Mouse (Mus musculus) stomach, embryonic 16.5 days (tissue): Measurements from ENCODE around the gene Jund. TPM values are rescaled to one million over a fixed set of nuclear protein-coding genes. Genes with fewer than 3 reads are reported as not detected.

ENCODE experiments used
- ATAC-seq: fragments of 200-750 bp; cut with Nextera tagmentation; 2 replicates; pipeline ENCODE4 v1.8.0; 2017; ENCODE audit warnings: moderate number of reproducible peaks, moderate TSS enrichment; ENCODE audit not compliant: insufficient read depth, low FRiP score
- H3K27ac ChIP-seq: fragments of 300-500 bp; sonication (generic); 2 replicates; pipeline ENCODE4 v1.5.1; 2014; ENCODE audit warnings: low read length
- H3K27me3 ChIP-seq: fragments of 300-500 bp; sonication (generic); 2 replicates; pipeline ENCODE4 v1.6.1; 2014; ENCODE audit warnings: low read length, control low read depth, mixed read lengths; ENCODE audit not compliant: control insufficient read depth, insufficient read depth
- H3K36me3 ChIP-seq: fragments of 300-500 bp; sonication (generic); 2 replicates; pipeline ENCODE4 v1.6.1; 2014; ENCODE audit warnings: low read length; ENCODE audit not compliant: control insufficient read depth, insufficient read depth
- H3K4me1 ChIP-seq: fragments of 300-500 bp; sonication (generic); 2 replicates; pipeline ENCODE4 v1.6.1; 2014; ENCODE audit warnings: low read length, control low read depth, mixed read lengths; ENCODE audit not compliant: control insufficient read depth, insufficient read depth
- H3K4me2 ChIP-seq: fragments of 300-500 bp; sonication (generic); 2 replicates; pipeline ENCODE4 v1.6.1; 2014; ENCODE audit warnings: low read depth, low read length, mixed read lengths
- H3K4me3 ChIP-seq: fragments of 300-500 bp; sonication (generic); replicated peaks from 2 replicates; pipeline ENCODE4 v1.5.1; 2014; ENCODE audit warnings: mild to moderate bottlenecking, low read length
- H3K9ac ChIP-seq: fragments of 300-500 bp; sonication (generic); 2 replicates; pipeline ENCODE4 v1.6.1; 2014; ENCODE audit warnings: low read length
- H3K9me3 ChIP-seq: fragments of 300-500 bp; sonication (generic); replicated peaks from 2 replicates; pipeline ENCODE4 v1.6.1; 2016; ENCODE audit warnings: low read length, control low read depth; ENCODE audit not compliant: control insufficient read depth
- WGBS: fragments of 180-500 bp; shearing (Covaris S2); extraction: QIAGEN DNeasy Blood & Tissue Kit; methylation state at CpG from one replicate; pipeline ENCODE4 v1.1.7; 2014; 5-methylcytosine and 5-hydroxymethylcytosine counted together
- polyA plus RNA-seq: library from polyadenylated mRNA; unstranded; fragments of >200 nt; fragmentation: Nextera tagmentation; extraction: Ambion mirVana; gene quantifications from 2 replicates; pipeline ENCODE4 v1.2.1, GENCODE M21; 2015

Jund gene
- polyA plus RNA-seq, 1 experiment from 2014 or later, result 30.0 TPM

GRCm38 (mm10) chr8:70699834-70700554 lies 1.2 kb downstream of the Jund start:
- Histone ChIP-seq H3K27me3 (no peaks in the 10 kb centered on the region), H3K4me2 (peak overlapping the region; percentile 72), H3K4me3 (peak overlapping the region; percentile 99), H3K36me3 (0 out of 2 replicates have a peak, but pooled peaks cover 5% of the 10 kb centered on the region), H3K27ac (peak overlapping the region; percentile 99), H3K9ac (peak overlapping the region; percentile 100), H3K9me3 (no peaks in the 10 kb centered on the region), H3K4me1 (peaks cover 50% of the 10 kb centered on the region)
- no peak for ATAC-seq
- WGBS, result under 1% methylated on average over 58 of the region's 59 CpGs

DNA sequence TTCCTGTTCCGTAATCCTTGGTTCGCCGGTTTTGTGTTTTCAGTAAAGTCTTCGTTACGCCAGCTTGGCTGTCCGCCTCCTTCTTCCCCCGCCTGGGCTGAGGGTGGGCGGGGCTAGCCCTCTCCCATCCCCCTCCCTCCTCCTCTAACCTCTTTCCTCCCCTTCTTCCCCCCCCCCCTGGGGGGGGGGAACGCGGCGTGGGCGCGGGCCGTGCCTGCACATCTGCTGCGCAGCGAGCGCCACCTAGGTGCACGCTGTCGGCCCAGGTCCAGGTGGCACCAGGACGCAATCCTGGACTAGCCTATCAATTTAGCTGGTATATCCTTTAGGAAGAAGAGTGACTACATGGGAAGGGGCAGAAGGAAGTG lies 1.8 kb downstream of the Jund start:
- Histone ChIP-seq H3K4me1 (peaks cover 46% of the 10 kb centered on the region), H3K4me3 (peak overlapping the region; percentile 99), H3K9ac (peak overlapping the region; percentile 100), H3K27ac (peak overlapping the region; percentile 99), H3K4me2 (peak overlapping the region; percentile 72), H3K9me3 (no peaks in the 10 kb centered on the region), H3K27me3 (no peaks in the 10 kb centered on the region), H3K36me3 (0 out of 2 replicates have a peak, but pooled peaks cover 5% of the 10 kb centered on the region)
- 2% methylated on average over 20 of the region's 20 CpGs for WGBS
- ATAC-seq, result peak; percentile 7

DNA sequence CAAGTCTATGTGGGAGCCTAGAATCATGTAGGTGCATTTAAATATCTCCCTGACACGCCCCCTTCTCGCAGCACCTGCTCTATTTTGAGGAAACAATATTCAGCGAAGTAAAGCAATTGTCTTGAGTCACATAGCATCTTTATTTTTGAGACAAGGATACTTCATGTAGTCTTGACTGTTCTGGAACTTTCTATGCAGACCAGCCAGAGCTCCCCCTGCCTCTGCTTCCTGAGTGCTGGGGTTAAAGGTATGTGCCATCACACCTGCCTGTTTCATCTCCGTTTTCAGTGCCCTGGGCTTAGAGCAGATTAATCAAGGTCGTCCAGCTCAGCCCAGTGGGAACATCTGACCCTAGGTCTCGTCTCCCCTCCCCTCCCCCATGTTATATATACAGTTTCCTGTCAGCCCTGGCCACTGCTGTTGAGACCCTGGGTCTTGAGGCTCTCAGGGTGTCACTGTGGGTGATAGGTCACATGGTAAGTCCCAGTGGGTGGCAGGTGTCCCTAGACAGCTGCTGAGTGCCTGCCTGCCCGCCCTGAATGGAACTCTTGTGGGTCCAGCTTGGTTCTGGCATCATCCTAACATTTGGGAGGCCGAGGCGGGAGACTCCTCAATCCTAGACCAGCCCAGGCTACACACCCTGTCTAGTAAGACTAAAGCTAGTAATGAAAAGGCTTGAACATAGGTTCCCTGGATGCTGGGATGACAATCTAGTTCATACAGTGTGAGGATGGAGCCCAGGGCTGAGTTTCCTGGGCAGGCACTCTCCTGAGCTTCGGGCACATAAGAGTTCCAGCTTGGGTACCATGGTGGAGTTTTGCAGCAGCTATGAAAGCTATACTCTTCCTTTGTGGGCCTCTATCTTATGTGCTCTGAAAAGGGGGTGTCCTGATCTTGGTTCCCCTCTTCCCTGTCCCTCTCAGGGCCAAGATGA lies 2.6 kb downstream of the Jund start:
- WGBS, result 47% methylated on average over 10 of the region's 10 CpGs
- H3K27ac ChIP-seq, result peak overlapping the region; percentile 99; the same call in 1 of the 2 replicates

DNA sequence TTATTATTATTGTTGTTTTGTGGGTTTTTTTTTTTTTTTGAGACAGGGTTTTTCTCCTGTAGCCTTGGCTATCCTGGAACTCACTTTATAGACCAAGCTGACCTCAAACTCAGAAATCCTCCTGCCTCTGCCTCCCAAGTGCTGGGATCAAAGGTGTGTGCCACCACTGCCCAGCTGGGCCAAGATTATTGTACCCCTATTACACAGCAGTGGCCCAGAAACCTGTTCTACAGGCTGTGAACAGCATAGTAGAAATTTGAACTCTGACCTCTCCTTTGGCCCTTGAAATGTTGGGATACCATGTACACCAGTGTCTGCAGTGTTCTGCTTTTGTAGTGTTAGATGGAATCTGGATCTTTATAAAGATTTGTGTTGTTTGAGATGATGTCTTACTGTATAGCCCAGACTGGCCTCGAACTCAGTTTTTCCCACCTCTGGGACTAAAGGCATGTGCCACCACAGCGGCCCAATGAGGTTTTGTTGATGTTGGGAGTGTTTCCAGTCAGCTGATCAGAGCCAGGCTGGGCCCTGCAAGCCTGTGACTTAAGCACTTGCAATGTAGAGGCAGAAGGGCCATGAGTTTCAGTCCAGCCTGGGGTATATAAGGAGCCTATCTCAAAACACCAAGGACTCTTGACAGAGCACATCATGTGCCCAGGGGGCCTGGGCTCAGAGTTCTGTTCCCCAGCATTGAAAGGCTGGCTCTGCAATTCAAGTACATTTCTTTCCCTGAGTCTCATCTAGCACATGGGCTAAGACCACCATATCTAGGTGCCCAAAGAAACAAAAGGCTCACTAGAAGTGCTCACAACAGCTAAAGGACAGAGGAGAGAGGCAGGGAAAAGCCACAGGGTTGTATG lies 3.5 kb downstream of the Jund start:
- H3K27me3 ChIP-seq, result no peaks in the 10 kb centered on the region
- H3K9me3 ChIP-seq, result no peaks in the 10 kb centered on the region
- no peak for ATAC-seq
- 0 out of 2 replicates have a peak, but pooled peaks cover 5% of the 10 kb centered on the region for H3K36me3 ChIP-seq
- peak overlapping the region; percentile 72 for H3K4me2 ChIP-seq
- 71% methylated on average over 2 of the region's 2 CpGs for WGBS
- 0 out of 2 replicates have a peak overlapping the region, but pooled peaks have one; percentile 2 for H3K27ac ChIP-seq
- H3K9ac ChIP-seq, result peak overlapping the region; percentile 46
- peaks cover 29% of the 10 kb centered on the region for H3K4me1 ChIP-seq
- H3K4me3 ChIP-seq, result peak overlapping the region; percentile 99

More for the DNA sequence above, 2.6 kb downstream of the Jund start:
- Histone ChIP-seq H3K4me3 (peak overlapping the region; percentile 99), H3K36me3 (0 out of 2 replicates have a peak, but pooled peaks cover 5% of the 10 kb centered on the region), H3K9ac (peak overlapping the region; percentile 100), H3K9me3 (no peaks in the 10 kb centered on the region), H3K4me2 (peak overlapping the region; percentile 72), H3K4me1 (peaks cover 38% of the 10 kb centered on the region), H3K27me3 (no peaks in the 10 kb centered on the region)
- ATAC-seq, result no peak

DNA sequence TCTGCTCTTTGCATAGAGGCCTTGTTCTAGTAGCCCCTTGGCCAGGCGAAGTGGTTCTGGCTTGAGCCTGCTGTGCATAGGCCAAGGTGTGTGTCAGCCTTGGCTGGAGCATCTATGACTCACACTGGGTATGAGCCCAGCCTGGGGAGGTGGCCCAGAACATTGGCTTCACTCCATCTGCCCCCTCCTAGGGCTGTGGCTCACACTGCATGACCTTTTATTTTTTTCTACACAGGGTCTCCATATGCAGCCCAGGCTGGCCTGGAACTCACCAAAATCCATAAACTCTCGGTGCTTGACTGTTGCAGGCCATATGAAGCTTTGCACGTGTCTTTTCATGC lies 4.1 kb downstream of the Jund start:
- H3K27me3 ChIP-seq, result no peaks in the 10 kb centered on the region
- no peaks in the 10 kb centered on the region for H3K9me3 ChIP-seq
- 0 out of 2 replicates have a peak, but pooled peaks cover 5% of the 10 kb centered on the region for H3K36me3 ChIP-seq
- 0 out of 2 replicates have a peak overlapping the region, but pooled peaks have one; percentile 2 for H3K27ac ChIP-seq
- H3K4me1 ChIP-seq, result peaks cover 23% of the 10 kb centered on the region
- H3K9ac ChIP-seq, result 0 out of 2 replicates have a peak overlapping the region, but pooled peaks have one; percentile 5
- no peak for ATAC-seq
- H3K4me3 ChIP-seq, result no peak overlapping the region
- WGBS, result 69% methylated on average over 3 of the region's 3 CpGs
- H3K4me2 ChIP-seq, result 0 out of 2 replicates have a peak overlapping the region, but pooled peaks have one; percentile 72

DNA sequence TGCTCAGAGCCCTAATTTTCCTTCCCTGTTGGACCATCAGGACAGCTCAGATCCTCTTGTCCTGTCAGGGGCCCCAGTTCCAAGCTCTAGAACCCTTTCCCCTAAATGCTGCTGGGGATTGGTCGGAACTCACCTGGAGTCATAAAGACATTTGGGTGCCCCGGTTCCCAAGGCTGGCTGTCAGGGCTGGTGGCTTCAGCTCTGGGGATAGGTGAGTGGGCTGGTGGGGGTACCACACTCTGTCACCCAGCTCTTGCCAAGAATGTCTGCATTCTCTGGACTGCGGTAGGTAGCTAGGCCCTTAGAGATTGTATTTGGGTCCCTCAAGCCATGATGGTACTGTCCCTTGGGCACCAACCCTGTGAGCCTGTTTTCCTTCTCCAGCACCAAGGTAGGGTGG lies 4.5 kb downstream of the Jund start, which contains the start of gene Iqcn:
Gene Iqcn (plus strand): TSS at position 171 of the 400 bp plus-strand sequence.
- ATAC-seq, result no peak
- 92% methylated on average over 3 of the region's 3 CpGs for WGBS
- H3K4me2 ChIP-seq, result peak within 1 kb of the TSS; percentile 72; the same call in 1 of the 2 replicates
- peak within 1 kb of the TSS; percentile 5; the same call in 1 of the 2 replicates for H3K9ac ChIP-seq
- no peaks in the 10 kb centered on the region for H3K9me3 ChIP-seq
- no peaks in the 10 kb centered on the region for H3K27me3 ChIP-seq
- H3K4me1 ChIP-seq, result peaks cover 19% of the 10 kb centered on the region
- no peak within 1 kb of the TSS for H3K4me3 ChIP-seq
- H3K27ac ChIP-seq, result 0 out of 2 replicates have a peak within 1 kb of the TSS, but pooled peaks have one; percentile 2
- H3K36me3 ChIP-seq, result 0 out of 2 replicates have a peak, but pooled peaks cover 5% of the 10 kb centered on the region

DNA sequence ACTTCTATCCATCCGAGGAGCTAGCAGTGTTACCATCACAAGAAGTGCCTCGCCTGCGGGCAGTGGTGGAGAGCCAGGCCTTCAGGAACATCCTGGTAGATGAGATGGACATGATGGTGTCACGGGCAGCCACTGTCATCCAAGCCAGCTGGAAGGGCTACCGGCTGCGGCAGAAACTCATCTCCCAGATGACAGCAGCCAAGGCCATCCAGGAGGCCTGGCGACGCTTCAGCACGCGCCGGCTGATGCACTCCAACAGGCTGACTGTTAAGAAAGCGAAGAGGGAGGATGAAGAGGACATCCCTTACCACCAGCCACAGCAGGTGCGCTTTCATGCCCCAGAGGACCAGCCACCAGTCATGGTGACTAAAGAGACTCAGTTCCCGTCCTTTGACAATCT lies 9.5 kb downstream of the Jund start:
- H3K9ac ChIP-seq, result no peak overlapping the region
- WGBS, result 88% methylated on average over 14 of the region's 14 CpGs
- ATAC-seq, result no peak

DNA sequence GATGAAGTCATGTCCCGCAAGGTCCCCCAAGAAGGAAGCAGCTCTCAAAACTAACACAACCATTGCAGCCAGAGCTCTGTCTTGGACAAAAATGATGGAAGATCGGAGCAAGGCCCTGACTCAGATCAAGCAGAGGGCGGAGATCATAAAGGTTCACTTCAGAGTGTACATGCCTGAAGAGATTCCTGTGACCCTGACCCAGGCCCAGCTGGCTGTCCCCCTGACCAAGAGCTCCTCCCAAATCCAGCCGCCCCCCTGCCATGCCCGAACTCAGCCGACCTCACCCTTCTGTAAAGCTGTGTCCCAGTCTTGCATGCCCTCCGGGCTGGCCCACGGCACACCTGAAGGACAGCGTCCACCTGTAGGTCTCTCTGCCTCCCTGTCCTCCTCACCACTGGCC lies 11.0 kb downstream of the Jund start:
- H3K9me3 ChIP-seq, result no peaks in the 10 kb centered on the region
- no peaks in the 10 kb centered on the region for H3K27me3 ChIP-seq
- no peaks in the 10 kb centered on the region for H3K4me1 ChIP-seq
- no peak for ATAC-seq
- H3K9ac ChIP-seq, result no peak overlapping the region
- no peak overlapping the region for H3K27ac ChIP-seq
- 85% methylated on average over 9 of the region's 9 CpGs for WGBS
- no peak overlapping the region for H3K4me3 ChIP-seq
- no peaks in the 10 kb centered on the region for H3K36me3 ChIP-seq
- no peak overlapping the region for H3K4me2 ChIP-seq

More for the DNA sequence above, 9.5 kb downstream of the Jund start:
- no peak overlapping the region for H3K27ac ChIP-seq
- H3K4me3 ChIP-seq, result no peak overlapping the region
- no peaks in the 10 kb centered on the region for H3K36me3 ChIP-seq
- no peaks in the 10 kb centered on the region for H3K9me3 ChIP-seq
- H3K4me2 ChIP-seq, result no peak overlapping the region
- no peaks in the 10 kb centered on the region for H3K4me1 ChIP-seq
- no peaks in the 10 kb centered on the region for H3K27me3 ChIP-seq
